Mouse (Mus musculus) kidney, adult 2 months (tissue): ENCODE measurements around the gene Atf5.

ENCODE experiments used
- CTCF ChIP-seq: fragments of 200-500 bp; conservative IDR thresholded peaks from 2 replicates; pipeline ENCODE4 v1.5.1; 2011; ENCODE audit warnings: low read depth, mild to moderate bottlenecking, control low read depth, low read length, moderate library complexity, mixed read lengths; ENCODE audit not compliant: insufficient read depth, insufficient read length
- POLR2A ChIP-seq: fragments of 200-500 bp; IDR thresholded peaks from one replicate; pipeline ENCODE4 v1.6.1; 2011; ENCODE audit warnings: low read depth, low read length, control low read depth

- TF ChIP-seq CTCF (no peak), POLR2A (no peak)
These were observed 1.4 kb downstream of the Atf5 start for GRCm38 (mm10) chr7:44814952-44815553.
